Mouse (Mus musculus) ES-E14 (cell line): ENCODE measurements at regions not wholly inside any gene's neighbourhood (a gene's known extent, or its start where the extent isn't known, plus 50 kb on each side); places are given as distances from the start of the nearest gene placed in this dataset.

ENCODE experiments used
- CHD2 ChIP-seq: IDR thresholded peaks from 2 replicates; pipeline ENCODE4 v1.6.1; 2014; ENCODE audit warnings: mild to moderate bottlenecking, low read depth, low read length, inconsistent platforms
- HCFC1 ChIP-seq: IDR thresholded peaks from 2 replicates; pipeline ENCODE4 v1.6.1; 2012; ENCODE audit warnings: low read length, inconsistent platforms, borderline replicate concordance; ENCODE audit not compliant: insufficient read depth
- MAFK ChIP-seq: IDR thresholded peaks from 2 replicates; pipeline ENCODE4 v1.6.1; 2014; ENCODE audit warnings: mild to moderate bottlenecking, low read depth, low read length, inconsistent platforms; ENCODE audit not compliant: insufficient read depth
- ZC3H11A ChIP-seq: IDR thresholded peaks from 2 replicates; pipeline ENCODE4 v1.6.1; 2012; ENCODE audit warnings: low read depth, mild to moderate bottlenecking, inconsistent platforms, low read length, borderline replicate concordance
- ZNF384 ChIP-seq: IDR thresholded peaks from 2 replicates; pipeline ENCODE4 v1.6.1; 2012; ENCODE audit warnings: low read depth, low read length, inconsistent platforms

- TF ChIP-seq ZC3H11A (no peak), HCFC1 (no peak), MAFK (no peak), ZNF384 (no peak), CHD2 (no peak)
Measured at GRCm38 (mm10) chr10:36897900-36898600, 76.3 kb upstream of the Hdac2 start.
